Mouse (Mus musculus) 3134 (cell line): ENCODE results near the gene Acot8.

ENCODE experiments used
- DNase-seq: peaks from one replicate; pipeline ENCODE4 v3.0.0-alpha.2; 2011; ENCODE audit warnings: low spot score; ENCODE audit not compliant: insufficient read length; ENCODE audit errors: extremely low read depth

Gene Acot8

DNA sequence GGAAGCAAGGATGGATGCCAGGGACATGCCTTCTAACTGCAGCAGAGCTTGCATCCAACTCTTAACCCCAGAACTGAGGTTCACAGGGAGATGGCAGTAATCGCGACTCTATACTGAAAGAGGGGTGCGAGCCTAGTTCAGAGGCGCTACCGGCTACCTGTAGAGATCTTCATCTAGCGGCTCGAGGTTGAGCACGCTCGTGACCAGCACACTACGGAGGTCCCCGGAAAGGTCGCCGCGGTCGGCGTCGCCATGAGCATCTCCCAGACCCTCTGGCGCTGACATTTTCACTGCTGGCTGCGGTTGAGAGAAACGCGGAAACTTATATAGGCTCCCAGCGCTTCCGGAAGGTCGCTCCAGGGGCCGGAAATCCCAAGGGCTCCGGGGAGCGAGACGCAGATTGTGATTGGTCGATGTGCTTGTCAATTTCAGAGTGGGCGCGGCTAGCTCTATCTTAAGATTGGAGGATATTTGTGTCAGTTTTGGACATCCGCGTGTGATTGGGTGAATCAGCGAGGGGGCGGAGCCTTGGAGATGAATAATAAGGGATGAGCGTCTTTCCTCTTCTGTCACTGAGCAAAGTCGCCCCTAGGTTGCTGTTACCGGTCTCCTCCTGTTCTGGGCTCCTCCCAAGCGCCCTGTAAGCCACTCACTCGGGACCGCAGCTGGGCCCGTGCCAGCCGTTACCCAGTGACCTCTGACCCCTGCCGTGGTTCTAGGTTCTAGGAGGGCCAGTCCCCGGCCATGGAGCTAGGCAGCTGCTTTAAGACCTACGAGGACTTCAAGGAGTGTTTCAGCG, at the start of gene Acot8, which contains the start of gene Zswim3:
TSS of gene Acot8 (minus strand) at position 350 of the 799 bp plus-strand sequence.
TSS of gene Zswim3 (plus strand) at position 566 of the 799 bp plus-strand sequence.
- peak; percentile 94 for DNase-seq

DNA sequence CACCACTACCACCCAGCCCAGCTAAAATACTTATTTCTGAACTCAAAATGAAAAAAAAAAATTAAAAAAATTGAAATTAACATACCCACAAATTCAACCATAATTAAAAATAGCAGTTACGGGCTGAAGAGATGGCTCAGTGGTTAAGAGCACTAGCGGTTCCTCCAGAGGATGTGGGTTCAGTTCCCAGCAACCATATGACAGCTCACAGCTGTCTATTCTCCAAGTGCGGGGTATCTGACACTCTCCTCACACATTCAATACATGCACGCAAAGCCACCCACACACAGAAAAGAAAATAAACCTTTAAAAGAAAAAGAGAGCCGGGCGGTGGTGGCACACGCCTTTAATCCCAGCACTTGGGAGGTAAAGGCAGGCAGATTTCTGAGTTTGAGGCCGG, 45.4 kb upstream of the Acot8 start:
- DNase-seq, result no peak

DNA sequence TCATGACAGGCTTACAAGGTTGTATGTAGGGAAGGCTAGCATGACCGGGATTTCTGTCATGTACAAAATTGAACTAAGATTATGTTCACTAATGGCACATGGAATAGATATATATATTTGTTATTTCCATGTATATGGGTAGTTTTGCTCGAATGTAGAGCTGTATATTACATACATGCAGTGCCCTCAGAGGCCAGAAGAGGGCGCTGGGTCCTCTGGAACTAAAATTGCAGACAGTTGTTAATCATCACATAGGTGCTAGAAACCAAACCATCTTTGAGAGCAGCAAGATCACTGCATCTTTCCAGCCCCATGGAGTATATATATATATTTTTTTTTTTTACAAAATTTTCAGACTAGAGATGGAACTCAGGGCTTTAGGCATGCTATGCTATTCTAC, 41.1 kb upstream of the Acot8 start:
- DNase-seq, result no peak

DNA sequence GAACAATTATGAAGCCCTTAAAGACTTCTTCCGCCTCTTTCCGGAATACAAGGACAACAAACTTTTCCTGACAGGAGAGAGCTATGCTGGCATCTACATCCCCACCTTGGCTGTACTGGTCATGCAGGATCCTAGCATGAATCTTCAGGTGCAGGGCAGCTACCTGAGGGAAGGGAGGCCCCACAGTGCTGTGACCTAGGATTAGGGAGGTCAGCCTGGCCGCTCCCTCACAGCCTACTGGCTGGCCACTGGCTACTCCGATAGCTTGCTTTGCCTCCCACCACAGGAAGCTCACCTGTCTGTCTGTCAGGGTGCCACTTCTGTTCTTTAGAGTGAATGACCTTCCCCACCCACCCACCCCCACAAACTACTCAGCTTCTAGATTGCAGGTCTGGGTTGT, 30.5 kb upstream of the Acot8 start:
- no peak for DNase-seq

DNA sequence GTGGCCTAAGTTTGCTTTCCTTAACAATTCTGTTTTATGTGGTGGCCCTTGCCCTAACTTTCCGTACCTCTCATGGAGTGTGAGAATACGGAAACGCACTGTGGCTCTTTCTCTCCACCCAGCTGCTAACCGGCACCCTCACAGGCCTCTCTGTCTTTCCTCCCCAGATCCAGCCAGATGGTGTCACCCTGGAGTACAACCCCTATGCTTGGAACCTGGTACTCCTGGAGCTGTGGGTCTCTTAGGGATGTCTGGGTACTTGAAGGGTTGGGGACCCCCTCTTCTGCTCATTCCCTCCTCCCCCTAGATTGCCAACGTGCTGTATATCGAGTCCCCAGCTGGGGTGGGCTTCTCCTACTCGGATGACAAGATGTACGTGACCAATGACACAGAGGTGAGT, 29.8 kb upstream of the Acot8 start:
- DNase-seq, result no peak

DNA sequence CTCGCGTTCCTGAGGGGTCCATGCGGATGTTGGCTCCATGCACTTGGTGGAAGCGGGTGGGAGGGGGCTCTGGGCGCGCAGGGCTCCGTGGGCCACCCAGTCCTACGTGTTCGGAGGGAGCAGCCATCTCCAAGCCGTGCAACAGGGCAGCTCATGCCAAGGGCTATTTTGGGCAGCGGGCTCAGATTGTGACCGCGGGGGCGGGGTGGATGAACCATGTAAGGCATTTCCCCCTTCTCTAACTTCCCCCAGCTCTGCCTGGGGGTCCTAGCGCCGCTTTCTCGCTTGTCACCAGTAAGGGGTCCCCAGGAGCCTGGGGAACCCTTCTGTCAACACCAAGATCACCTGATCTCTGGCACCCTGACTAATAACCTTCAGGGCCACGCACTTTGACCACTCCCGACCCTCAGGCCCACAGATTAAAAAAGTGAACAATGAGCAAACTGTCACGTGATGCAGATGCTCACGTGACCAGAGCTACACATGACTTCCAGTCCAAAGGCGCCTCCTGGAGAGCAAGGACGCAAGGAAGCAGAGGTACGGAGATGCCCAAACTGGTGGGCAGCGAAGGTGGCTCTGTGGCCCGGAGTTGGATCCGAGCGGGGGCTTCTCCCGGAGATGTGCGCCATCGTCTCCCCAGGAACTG, 28.8 kb upstream of the Acot8 start, which contains the start of gene Neurl2:
TSS of gene Neurl2 (minus strand) at position 143 of the 646 bp plus-strand sequence.
- peak; percentile 79 for DNase-seq

DNA sequence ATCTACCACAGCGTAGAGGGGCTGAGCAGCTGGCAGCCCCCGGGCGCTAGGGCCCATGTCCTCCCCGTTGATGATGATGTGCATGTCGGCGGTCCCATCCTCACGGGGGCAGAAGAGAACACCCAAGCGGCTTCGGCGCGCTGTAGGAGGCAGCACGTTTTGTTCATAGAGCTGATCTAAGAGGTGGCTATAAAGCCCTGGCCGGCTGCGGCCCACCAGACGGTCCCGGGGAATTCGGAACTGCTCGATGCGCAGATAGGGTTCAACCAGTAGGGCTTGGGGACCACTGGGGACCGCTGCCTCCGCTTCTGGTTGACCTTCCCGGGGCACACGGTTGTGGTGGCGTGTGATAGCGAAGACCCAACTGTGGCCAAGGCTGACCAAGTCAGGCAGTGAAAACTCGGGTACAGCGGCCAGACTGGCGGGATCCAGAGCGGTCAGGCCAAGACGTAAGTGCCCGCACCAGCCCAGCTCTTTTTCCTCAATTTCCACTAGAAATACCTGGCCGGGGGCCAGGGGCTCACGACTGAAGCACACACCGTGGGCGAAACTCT, 28.1 kb upstream of the Acot8 start, which contains the start of gene Ctsa:
TSS of gene Ctsa (plus strand) at position 126 of the 554 bp plus-strand sequence.
- DNase-seq, result peak; percentile 42

DNA sequence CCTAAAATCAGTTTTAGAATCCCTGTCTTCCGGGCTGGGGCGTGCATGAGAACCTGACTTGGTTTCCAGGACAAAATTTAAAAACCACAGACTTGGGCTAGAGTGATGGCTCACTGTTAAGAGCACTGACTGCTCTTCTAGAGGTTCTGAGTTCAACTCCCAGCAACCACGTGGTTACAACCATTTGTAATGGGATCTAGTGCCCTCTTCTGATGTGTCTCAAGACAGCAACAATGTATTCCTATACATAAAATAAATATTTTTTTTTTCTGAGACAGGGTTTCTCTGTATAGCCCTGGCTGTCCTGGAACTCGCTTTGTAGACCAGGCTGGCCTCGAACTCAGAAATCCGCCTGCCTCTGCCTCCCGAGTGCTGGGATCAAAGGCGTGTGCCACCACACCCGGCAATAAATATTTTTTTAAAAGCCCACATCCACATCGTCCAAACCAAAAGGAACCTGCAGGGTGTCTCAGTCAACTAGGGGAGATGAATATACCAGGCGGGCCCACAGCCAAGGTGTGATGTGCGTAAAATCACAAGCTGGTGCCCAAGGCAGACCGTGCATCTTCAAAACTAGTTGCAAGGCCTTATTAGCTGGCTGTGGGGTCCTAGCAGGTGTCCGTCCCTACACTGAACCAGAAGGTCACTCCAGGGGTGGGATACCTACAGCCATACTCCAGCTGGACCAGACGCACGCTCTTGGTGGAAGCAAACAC, 27.5 kb upstream of the Acot8 start:
- DNase-seq, result no peak

DNA sequence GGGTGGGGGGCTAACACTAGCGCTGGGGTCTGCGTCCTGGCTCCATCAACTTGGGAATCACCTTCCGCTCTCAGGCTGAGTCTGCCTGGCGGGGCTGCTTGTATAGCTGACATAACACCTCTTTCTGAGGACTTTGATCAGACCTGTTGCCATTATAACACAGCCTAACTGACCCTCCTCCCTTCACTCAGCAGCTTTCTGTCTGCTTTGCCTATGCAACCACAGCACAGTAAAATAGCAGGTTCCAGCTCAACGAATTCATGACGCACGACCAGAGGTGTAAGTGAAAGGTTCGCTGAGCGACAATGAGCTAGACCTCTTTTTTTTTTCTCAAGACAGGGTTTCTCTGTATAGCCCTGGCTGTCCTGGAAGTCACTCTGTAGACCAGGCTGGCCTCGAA, 26.3 kb upstream of the Acot8 start:
- DNase-seq, result no peak

DNA sequence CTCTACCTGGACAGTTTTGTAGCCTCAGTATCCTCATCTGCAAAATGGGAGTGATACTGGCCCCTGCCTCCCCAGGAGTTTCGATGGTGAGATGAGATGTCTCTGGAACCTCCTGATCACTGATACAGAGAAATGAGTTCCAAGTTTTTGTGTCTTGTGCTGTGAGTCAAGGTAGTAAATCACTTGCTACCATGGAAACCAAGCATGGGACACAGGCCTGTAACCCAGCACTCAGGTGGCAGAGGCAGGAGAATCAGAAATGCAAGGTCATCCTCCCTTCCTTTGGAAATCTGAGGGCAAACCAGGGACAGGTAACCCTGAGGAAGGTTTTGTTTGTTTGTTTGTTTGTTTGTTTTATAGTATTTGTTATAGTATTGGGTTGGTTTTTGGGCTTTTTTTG, 24.4 kb upstream of the Acot8 start:
- no peak for DNase-seq

DNA sequence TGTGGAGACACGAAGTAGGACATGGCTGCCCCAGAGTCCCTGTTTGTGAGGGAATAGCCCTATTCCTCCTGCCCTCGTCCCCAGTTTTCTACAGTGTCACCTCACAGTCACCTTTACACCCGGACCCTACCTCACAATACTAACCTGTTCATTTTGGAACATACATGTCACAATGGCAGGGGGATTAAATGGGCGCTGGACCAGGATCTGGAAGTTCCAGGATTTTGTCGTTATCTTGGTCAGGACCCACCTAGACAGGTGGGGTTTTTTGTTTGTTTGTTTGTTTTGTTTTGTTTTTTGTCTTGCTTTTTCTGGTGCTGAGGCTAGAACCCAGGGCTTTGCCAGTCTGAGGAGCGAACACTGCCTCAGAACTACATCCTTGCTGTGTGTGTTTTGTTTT, 23.8 kb upstream of the Acot8 start, which contains the start of gene Spata25:
TSS of gene Spata25 (minus strand) at position 101 of the 400 bp plus-strand sequence.
- DNase-seq, result no peak

DNA sequence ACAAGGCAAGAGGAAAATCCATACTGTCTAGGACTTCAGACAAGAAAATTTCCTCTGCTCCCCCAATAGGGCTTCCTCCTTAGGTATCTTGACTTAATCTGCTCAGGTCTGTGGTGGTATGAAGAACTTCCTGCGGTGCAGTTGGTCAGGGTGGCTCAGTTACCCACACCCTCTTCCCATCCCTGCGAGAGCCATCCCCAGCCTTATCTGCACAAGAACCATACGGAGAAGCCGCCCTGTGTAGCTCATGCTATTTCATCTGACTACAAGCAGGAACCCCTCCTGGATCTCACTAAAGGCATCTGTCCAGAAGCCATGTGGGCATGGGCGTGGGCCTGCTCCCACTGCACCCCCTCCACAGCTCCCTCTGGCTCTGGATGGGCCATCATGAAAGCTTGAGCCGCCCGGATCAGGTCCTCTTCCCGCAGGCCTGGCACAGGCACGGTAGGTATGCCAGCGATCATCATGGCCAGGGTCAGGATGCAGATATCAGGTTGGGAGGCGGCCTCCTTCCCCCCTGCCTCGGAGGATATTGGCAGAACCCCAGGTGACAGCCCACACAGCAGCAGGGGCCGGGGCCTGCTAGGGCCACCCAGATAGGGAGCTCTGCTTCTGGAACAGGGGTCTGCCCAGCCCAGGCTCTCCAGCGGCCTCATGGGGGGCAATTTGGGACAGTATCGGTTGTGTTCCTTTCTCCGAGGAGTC, 22.6 kb upstream of the Acot8 start:
- DNase-seq, result no peak

DNA sequence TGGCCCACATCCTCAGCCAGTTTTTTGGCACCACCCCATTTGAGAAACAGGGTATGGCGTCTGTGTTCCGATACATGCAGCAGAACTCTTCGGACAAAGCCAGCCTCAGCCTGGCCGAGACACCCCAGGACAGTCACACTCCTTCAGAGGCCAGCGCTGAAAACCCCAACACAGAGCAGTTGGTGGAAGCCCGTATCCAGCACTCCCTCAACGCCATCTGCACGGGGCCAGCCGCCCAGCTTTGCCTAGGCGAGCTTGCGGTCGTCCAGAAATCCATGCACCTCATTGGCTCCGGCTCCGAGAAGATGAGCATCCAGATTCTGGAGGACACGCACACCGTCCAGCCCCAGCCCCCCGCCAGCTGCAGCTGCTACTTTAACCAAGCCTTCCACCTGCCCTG, 20.8 kb upstream of the Acot8 start:
- DNase-seq, result no peak

DNA sequence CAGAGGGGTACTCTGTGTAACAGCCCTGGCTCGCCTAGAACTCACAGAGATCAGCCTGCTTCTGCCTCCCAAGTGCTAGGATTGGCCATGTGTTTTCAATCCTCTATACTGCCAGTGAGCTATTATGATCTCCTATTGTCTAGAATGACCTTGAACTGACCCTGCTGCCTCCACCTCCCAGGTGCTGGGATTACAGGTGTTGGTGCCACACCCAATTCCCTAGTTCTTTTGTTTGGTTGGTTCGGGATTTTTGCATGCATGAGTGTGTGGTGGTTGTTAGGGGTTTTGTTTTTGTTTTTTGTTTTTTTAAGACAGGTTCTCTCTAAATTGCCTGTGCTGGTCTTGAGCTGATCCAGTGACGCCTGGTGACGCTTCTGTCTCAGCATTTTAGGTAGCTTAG, 19.3 kb upstream of the Acot8 start:
- no peak for DNase-seq

DNA sequence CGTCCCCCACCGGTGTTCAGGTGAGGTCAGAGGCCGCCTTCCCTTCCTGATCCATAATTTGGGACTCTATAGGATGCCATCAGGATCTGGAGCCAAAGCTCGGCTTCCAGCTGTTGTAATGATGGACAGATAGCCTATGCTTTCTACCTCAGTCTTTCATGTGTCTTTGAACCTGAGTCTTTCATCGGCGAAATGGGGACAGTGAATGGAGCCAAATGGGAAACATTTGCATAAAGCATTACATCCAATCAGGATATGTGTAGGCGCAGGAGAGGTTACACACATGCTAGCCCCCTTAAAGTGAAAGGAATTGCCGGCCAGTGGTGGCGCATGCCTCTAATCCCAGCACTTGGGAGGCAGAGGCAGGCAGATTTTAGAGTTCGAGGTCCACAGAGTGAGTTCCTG, 18.5 kb upstream of the Acot8 start:
- DNase-seq, result no peak

DNA sequence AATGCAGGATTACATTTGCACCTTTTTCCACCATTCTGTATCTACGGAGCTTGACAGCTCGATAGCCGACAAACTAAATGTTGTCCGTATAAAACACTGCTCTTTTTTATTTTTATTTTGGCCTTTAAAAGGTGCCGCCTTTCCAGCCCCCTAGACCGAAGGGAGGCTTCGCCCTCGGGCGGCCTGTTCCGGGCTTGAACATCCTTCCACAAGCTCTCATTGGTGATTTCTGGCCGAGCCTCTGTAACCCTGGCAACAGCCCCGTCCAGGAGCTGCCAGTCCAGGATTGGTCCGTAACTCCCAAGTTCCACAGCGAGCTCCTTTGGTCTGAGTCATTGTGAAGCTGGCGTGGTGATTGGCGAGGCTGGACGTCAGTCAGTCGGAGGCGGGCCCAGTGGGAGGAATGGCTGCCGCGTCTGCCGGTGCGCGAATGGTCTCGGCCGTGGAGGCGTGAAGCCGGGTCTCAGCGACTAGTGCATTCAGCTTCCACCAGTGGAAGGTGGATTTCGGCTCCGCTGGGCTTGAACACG, 18.0 kb upstream of the Acot8 start, which contains the start of gene Zswim1:
TSS of gene Zswim1 (plus strand) at position 51 of the 530 bp plus-strand sequence.
- DNase-seq, result peak; percentile 96

DNA sequence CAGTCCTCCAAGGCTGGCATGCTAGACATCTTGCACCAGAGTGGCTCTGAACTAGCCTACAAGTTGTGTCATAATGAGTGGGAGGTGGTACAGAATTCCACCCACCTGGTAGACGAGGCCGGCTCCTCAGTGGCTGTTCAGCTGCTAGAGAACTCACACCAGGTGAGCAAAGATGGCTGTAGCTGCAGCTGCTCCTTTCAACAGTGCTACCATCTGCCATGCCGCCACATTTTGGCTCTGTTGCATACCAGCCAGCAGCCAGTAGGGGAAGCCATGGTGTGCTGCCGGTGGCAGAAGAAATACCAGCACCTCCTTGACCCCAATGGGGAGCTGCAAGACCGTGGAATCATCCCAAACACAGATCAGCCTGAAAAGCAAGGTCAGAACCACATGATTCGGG, 16.4 kb upstream of the Acot8 start:
- no peak for DNase-seq

DNA sequence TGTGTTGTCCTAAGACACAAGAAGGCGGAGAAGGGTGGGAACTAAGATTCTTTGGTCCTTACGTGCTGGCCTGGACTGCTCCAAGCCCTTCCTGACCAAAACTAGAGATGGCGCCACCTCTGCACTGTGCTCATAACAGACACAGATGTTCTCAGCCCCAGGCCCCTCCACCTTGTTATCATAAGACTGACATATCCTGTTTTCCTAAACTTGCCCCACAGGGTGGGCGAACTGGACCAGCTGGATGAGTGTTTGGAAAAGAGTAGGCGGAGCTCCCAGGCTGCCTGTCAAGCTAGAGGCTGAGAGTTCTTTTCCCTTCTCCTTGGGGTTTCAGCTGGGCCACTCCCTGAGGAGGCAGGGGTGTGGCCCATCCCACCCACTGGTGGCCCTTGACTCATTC, 13.0 kb upstream of the Acot8 start:
- no peak for DNase-seq

DNA sequence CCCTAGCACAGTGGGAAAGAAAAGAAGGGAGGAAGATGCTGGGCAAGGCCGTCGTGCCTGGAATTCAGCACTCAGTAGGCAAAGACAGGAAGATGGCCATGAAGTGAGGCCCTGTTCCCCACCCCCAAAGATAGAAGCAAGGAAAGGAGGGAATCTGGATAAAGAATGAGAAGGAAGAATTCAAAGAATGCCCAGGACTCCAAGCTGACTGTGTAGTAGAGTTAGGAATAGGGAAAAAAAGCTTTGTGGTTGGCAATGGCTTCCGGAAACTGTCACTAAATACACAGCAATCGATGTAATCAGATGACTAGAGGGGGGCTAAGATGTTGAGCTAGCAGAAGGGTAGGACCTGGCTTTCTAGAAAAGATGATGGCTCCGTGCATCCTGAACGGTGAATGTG, 12.5 kb upstream of the Acot8 start:
- DNase-seq, result no peak

DNA sequence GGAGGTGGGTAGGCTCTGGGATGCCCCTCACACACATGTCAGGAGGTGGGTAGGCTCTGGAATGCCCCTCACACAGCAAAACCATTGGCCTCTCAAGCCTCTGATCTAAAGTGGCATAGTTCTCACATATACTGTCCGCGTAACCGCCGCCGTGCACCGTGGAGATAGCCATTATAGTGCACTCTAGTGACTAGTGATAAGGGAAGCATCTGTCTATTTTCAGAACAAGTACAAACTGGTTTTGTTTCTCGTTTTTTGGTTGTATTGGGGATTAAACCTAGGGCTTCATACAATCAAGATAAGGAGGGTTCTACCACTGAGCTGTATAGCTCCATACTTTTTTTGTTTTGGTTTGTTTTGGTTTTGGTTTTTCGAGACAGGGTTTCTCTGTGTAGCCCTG, 11.1 kb upstream of the Acot8 start:
- DNase-seq, result no peak
